Mouse (Mus musculus) CD4-positive naive resting alpha-beta T cell, adult 76 days (primary cell): ENCODE measurements around the gene Fcgr2b. TPM values are rescaled to one million over a fixed set of nuclear protein-coding genes. Genes with fewer than 3 reads are reported as not detected.

Source experiments
- total RNA-seq: library from RNA; stranded (reverse); gene quantifications from one replicate; pipeline ENCODE4 v1.2.4, GENCODE M21; 2023

Fcgr2b gene
- 13.9 TPM for total RNA-seq

DNA sequence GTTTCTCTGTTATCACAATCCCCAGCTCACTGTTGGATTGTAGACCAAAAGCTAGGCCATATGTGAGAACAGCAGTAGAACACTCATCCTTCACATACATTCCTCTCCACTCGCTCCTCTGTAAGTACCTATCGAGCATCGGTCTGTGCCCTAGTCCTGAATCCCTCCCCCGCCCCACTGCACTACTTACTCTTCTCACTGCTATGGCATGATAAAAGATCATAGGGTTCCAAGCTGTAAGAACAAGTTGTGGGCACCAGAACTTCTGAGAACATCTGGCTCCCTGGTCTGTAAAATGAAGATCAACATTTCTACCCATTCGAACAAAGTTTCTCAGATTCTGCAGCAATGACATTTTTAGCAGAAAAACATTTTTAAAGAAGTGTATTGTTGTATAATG is at the start of gene Fcgr2b:
TSS of gene Fcgr2b (minus strand) at position 101 of the 400 bp plus-strand sequence.

DNA sequence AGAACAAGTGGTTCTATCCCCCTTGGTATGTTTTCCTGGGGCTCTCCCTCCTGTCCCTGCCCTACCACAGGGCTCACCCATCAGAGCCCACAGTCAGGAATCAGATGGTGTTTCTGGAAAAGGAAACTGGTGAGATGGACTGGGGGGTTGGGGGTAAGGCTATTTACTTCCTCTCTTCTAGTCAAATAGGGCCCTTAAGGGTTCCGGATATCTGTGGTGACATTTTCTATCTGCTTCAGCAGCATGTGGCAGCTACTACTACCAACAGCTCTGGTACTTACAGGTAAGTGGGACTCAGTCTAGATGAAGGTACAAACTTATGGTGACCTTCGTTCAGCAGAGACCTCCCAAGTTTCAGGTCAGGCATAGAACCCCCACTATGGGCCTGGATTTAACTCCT is 42.4 kb upstream of the Fcgr2b start, which contains the start of gene Fcgr4:
TSS of gene Fcgr4 (plus strand) at position 184 of the 400 bp plus-strand sequence.

GRCm38 (mm10) chr1:170927378-170927777 is 49.0 kb downstream of the Fcgr2b start, which contains the start of gene Fcrla:
TSS of gene Fcrla (minus strand) at chr1:170927583.

DNA sequence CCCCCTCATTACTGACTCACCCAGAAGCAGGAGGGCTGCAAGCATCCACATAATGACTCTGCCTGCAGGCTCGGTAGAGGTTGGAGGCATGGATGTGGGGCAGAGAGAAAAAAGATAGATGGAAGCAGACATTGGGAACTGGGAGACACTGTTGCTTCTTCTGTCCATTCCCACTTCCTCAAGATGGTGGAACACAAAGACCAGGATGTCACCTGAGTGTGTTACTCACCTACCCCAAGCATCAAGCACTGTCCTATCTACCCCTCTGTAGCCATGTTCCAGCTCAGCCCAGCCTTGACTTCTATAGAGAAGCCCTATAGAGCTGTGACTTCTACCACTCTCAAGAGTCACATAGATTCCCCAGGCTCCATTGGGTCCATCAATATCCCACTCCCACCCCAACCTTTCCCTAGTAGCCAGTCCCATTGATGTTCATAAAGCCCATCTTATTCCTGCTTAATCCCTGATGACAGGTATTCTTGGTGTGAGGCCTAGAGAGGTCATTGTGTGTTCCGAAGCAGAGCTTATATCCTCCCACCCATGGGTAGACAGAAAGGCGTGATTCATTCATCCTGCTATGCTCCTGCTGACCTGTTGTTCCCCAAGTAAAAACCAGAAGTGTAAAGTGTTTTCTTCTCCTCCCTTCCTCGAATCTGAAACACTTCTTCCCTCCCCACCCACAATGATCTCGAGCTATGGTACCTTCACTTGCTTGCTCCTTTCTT is 63.3 kb downstream of the Fcgr2b start, which contains the start of gene Fcrlb:
TSS of gene Fcrlb (minus strand) at position 51 of the 725 bp plus-strand sequence.

Other genes with a start within 250 kb of the Fcgr2b start
- 10.1 TPM for gene Atf6, start 108.8 kb downstream of the Fcgr2b start, total RNA-seq
- 0.73 TPM for gene Gm26620, start 91.5 kb downstream of the Fcgr2b start, total RNA-seq
- 15.4 TPM for gene Dusp12, start 91.0 kb downstream of the Fcgr2b start, total RNA-seq
- gene Fcrlb, start 63.6 kb downstream of the Fcgr2b start, total RNA-seq, result not detected
- gene Fcrla, start 49.0 kb downstream of the Fcgr2b start, total RNA-seq, result 25.4 TPM
- 1.2 TPM for gene Fcgr4, start 42.4 kb upstream of the Fcgr2b start, total RNA-seq
- gene Fcgr3, start 88.4 kb upstream of the Fcgr2b start, total RNA-seq, result 2.7 TPM
- gene Cfap126, start 137.4 kb upstream of the Fcgr2b start, total RNA-seq, result not detected
- gene Sdhc, start 174.1 kb upstream of the Fcgr2b start, total RNA-seq, result 101 TPM
- not detected for gene Mpz, start 174.2 kb upstream of the Fcgr2b start, total RNA-seq
- not detected for gene Pcp4l1, start 219.7 kb upstream of the Fcgr2b start, total RNA-seq
- gene Nr1i3, start 237.4 kb upstream of the Fcgr2b start, total RNA-seq, result not detected
- 17.0 TPM for gene Tomm40l, start 246.0 kb upstream of the Fcgr2b start, total RNA-seq
- not detected for gene Apoa2, start 248.5 kb upstream of the Fcgr2b start, total RNA-seq